Mouse (Mus musculus) CH12.LX (cell line): Measurements from ENCODE around the gene Ppig. TPM values are rescaled to one million over a fixed set of nuclear protein-coding genes. Genes with fewer than 3 reads are reported as not detected.
A peak's percentile ranks its signal among the peaks of the same experiment; 100 is the strongest.

Source experiments
- DNase-seq: peaks from one replicate; pipeline ENCODE4 v3.0.0-alpha.2; 2013; ENCODE audit errors: extremely low read depth
- H3K27ac ChIP-seq: 2 replicates; pipeline ENCODE4 v1.5.1; 2012; ENCODE audit warnings: low read depth, mild to moderate bottlenecking, control low read depth, moderate library complexity; ENCODE audit not compliant: insufficient read depth
- H3K27me3 ChIP-seq: replicated peaks from 2 replicates; pipeline ENCODE3; 2012; ENCODE audit warnings: inconsistent platforms
- H3K36me3 ChIP-seq, 2 experiments: replicated peaks in 1 of 2; 2 replicates each; pipeline versions ENCODE3 to v1.6.1; 2012; ENCODE audit warnings: inconsistent platforms in 1 of 2, low read length in 1 of 2, mild to moderate bottlenecking in 1 of 2, mixed read lengths in 1 of 2, moderate library complexity in 1 of 2; ENCODE audit not compliant: control insufficient read depth in 1 of 2, insufficient read depth in 1 of 2
- H3K4me1 ChIP-seq, 2 experiments: 2 replicates each; pipeline ENCODE4 v1.6.1; 2012; ENCODE audit warnings: inconsistent platforms in 1 of 2, moderate library complexity in 1 of 2; ENCODE audit not compliant: insufficient read depth in 2 of 2, control insufficient read depth in 1 of 2
- H3K4me2 ChIP-seq: 2 replicates; pipeline ENCODE4 v1.6.1; 2012; ENCODE audit warnings: low read depth, mild to moderate bottlenecking, control low read depth; ENCODE audit not compliant: poor library complexity, insufficient read depth, severe bottlenecking
- H3K4me3 ChIP-seq, 3 experiments: fragments of 150-350 bp in 1 of 3; sonication (generic) in 1 of 3; replicated peaks in 1 of 3; 2 replicates each; pipeline versions ENCODE3 to v1.5.1; 2011 to 2012; ENCODE audit warnings: low read depth in 2 of 3, low read length in 2 of 3, mild to moderate bottlenecking in 2 of 3, moderate library complexity in 2 of 3, control low read depth in 1 of 3, improper control_type of control experiment in 1 of 3, inconsistent platforms in 1 of 3, mixed read lengths in 1 of 3; ENCODE audit not compliant: poor library complexity in 1 of 3
- H3K79me2 ChIP-seq: replicated peaks from 2 replicates; pipeline ENCODE4 v1.6.1; 2012; ENCODE audit warnings: mild to moderate bottlenecking, moderate library complexity; ENCODE audit not compliant: control insufficient read depth, poor library complexity, insufficient read depth, severe bottlenecking; ENCODE audit errors: extremely low read depth
- H3K9ac ChIP-seq: 2 replicates; pipeline ENCODE4 v1.6.1; 2012; ENCODE audit warnings: low read depth, mild to moderate bottlenecking, control low read depth, moderate library complexity; ENCODE audit not compliant: insufficient read depth
- H3K9me3 ChIP-seq: replicated peaks from 2 replicates; pipeline ENCODE3; 2012; ENCODE audit warnings: low read length, inconsistent platforms, mixed read lengths
- CHD2 ChIP-seq: IDR thresholded peaks from 2 replicates; pipeline ENCODE4 v1.6.1; 2011; ENCODE audit warnings: low read length, improper control_type of control experiment
- CTCF ChIP-seq, 2 experiments: IDR thresholded peaks in 1 of 2; conservative IDR thresholded peaks in 1 of 2; 2 replicates each; pipeline ENCODE4 v1.5.1; 2011 to 2012; ENCODE audit warnings: low read depth in 2 of 2, low read length in 2 of 2, improper control_type of control experiment in 1 of 2, inconsistent platforms in 1 of 2, mild to moderate bottlenecking in 1 of 2, moderate library complexity in 1 of 2
- EP300 ChIP-seq: IDR thresholded peaks from 2 replicates; pipeline ENCODE4 v1.6.1; 2011; ENCODE audit warnings: low read length, improper control_type of control experiment
- ETS1 ChIP-seq: conservative IDR thresholded peaks from 2 replicates; pipeline ENCODE4 v1.6.1; 2012; ENCODE audit warnings: low read depth, mild to moderate bottlenecking, inconsistent platforms, low read length, improper control_type of control experiment, moderate library complexity
- JUN ChIP-seq: IDR thresholded peaks from 2 replicates; pipeline ENCODE4 v1.6.1; 2011; ENCODE audit warnings: low read depth, mild to moderate bottlenecking, low read length, improper control_type of control experiment, moderate library complexity; ENCODE audit not compliant: insufficient read depth
- KAT2A ChIP-seq: IDR thresholded peaks from 2 replicates; pipeline ENCODE4 v1.6.1; 2012; ENCODE audit warnings: low read length, improper control_type of control experiment, inconsistent platforms; ENCODE audit not compliant: insufficient replicate concordance
- MAX ChIP-seq: IDR thresholded peaks from 2 replicates; pipeline ENCODE4 v1.6.1; 2011; ENCODE audit warnings: low read length, improper control_type of control experiment
- MEF2A ChIP-seq: IDR thresholded peaks from 2 replicates; pipeline ENCODE4 v1.6.1; 2014; ENCODE audit warnings: low read depth, mild to moderate bottlenecking, inconsistent platforms, low read length, improper control_type of control experiment, borderline replicate concordance
- MYC ChIP-seq: IDR thresholded peaks from 2 replicates; pipeline ENCODE4 v1.6.1; 2011; ENCODE audit warnings: low read depth, mild to moderate bottlenecking, improper control_type of control experiment, low read length
- NELFE ChIP-seq: IDR thresholded peaks from 2 replicates; pipeline ENCODE4 v1.6.1; 2011; ENCODE audit warnings: low read depth, low read length, improper control_type of control experiment
- PAX5 ChIP-seq: IDR thresholded peaks from 2 replicates; pipeline ENCODE4 v1.6.1; 2012; ENCODE audit warnings: low read length, inconsistent platforms, mixed read lengths
- POLR2AphosphoS2 ChIP-seq: IDR thresholded peaks from 2 replicates; pipeline ENCODE4 v1.6.1; 2011; ENCODE audit warnings: low read depth, low read length, improper control_type of control experiment
- RAD21 ChIP-seq: IDR thresholded peaks from 2 replicates; pipeline ENCODE4 v1.6.1; 2011; ENCODE audit warnings: low read depth, mild to moderate bottlenecking, low read length, improper control_type of control experiment, moderate library complexity
- SIN3A ChIP-seq: IDR thresholded peaks from 2 replicates; pipeline ENCODE4 v1.6.1; 2012; ENCODE audit warnings: low read length, improper control_type of control experiment, inconsistent platforms
- SMC3 ChIP-seq: IDR thresholded peaks from 2 replicates; pipeline ENCODE4 v1.6.1; 2011; ENCODE audit warnings: low read depth, low read length, improper control_type of control experiment
- TCF12 ChIP-seq: IDR thresholded peaks from 2 replicates; pipeline ENCODE4 v1.6.1; 2014; ENCODE audit warnings: low read depth, mild to moderate bottlenecking, inconsistent platforms, low read length, improper control_type of control experiment
- UBTF ChIP-seq: IDR thresholded peaks from 2 replicates; pipeline ENCODE4 v1.6.1; 2012; ENCODE audit warnings: low read depth, mild to moderate bottlenecking, inconsistent platforms, low read length, improper control_type of control experiment, moderate library complexity
- USF1 ChIP-seq: IDR thresholded peaks from 2 replicates; pipeline ENCODE4 v1.6.1; 2014; ENCODE audit warnings: low read depth, mild to moderate bottlenecking, inconsistent platforms, low read length, improper control_type of control experiment
- USF2 ChIP-seq: conservative IDR thresholded peaks from 2 replicates; pipeline ENCODE4 v1.6.1; 2011; ENCODE audit warnings: low read depth, low read length, improper control_type of control experiment
- ZKSCAN1 ChIP-seq: IDR thresholded peaks from 2 replicates; pipeline ENCODE4 v1.6.1; 2012; ENCODE audit warnings: low read depth, inconsistent platforms, low read length, improper control_type of control experiment, borderline replicate concordance
- ZMIZ1 ChIP-seq: IDR thresholded peaks from 2 replicates; pipeline ENCODE4 v1.6.1; 2012; ENCODE audit warnings: low read depth, mild to moderate bottlenecking, inconsistent platforms, low read length, improper control_type of control experiment
- ZNF384 ChIP-seq: IDR thresholded peaks from 2 replicates; pipeline ENCODE4 v1.6.1; 2012; ENCODE audit warnings: low read depth, low read length, improper control_type of control experiment, inconsistent platforms
- dilution Hi-C: fragments of 300-500 bp; cut with MboI; formaldehyde crosslinking; loops from 2 replicates; pipeline ENCODE4 v1.14.3; 2020; ENCODE audit warnings: low sequenced_read_pairs; ENCODE audit not compliant: extremely low pct_unique_long_range_greater_than_20kb, extremely low pct_ligation_motif_present
- in situ Hi-C: fragments of 300-500 bp; cut with MboI; formaldehyde crosslinking; loops from 3 replicates; pipeline ENCODE4 v1.14.3; 2019; ENCODE audit warnings: low sequenced_read_pairs, low pct_ligation_motif_present, low pct_unique_long_range_greater_than_20kb, mixed read lengths
- polyA plus RNA-seq: library from polyadenylated mRNA; unstranded; fragments of >175 nt; gene quantifications from 2 replicates; pipeline ENCODE4 v1.2.1, GENCODE M21; 2012; ENCODE audit warnings: low read depth; ENCODE audit not compliant: insufficient read length
- total RNA-seq, 2 experiments: library from RNA; depleted of rRNA; stranded (reverse); fragments of 300-350 nt in 1 of 2; fragments of >200 nt in 1 of 2; gene quantifications; 2 replicates each; pipeline ENCODE4 v1.2.3; 2012 to 2014

Ppig gene
- total and polyA plus RNA-seq, 3 experiments = 10.3 to 180 (median 12.9) TPM

DNA sequence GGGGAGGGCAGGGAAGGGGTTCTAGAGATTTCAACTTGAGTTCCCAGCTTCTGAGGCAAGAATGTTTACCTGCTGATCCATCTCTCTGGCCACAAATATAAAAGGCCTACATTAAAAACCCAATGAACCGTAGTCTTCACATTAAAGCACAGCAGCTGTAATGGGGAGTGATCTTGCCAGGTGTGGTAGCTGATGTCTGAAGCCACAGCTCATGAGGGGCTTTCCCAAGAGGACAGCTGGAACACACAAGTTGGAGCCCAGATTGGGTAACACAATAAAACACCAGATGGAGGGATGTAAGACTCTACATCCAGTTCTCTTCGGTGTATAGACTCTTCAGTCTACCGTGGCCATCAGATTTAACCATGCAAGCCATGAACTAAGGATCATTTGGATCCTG is 37.9 kb upstream of the Ppig start:
- dilution Hi-C loops = no loop called here
- no peak overlapping the region for H3K9ac ChIP-seq
- no peak overlapping the region for H3K27ac ChIP-seq
- H3K27me3 ChIP-seq = no peaks in the 10 kb centered on the region
- peaks cover 2 to 32% of the 10 kb centered on the region in 2 experiments; a peak in 2 of 4 replicates for H3K4me1 ChIP-seq
- H3K4me3 ChIP-seq = no peak overlapping the region
- H3K4me2 ChIP-seq = no peak overlapping the region
- DNase-seq = peak; percentile 46
- no peak for TF ChIP-seq NELFE
- no peak for TF ChIP-seq SIN3A
- no peak for TF ChIP-seq MYC
- no peak for TF ChIP-seq KAT2A
- peak; percentile 61; the same call in 1 of the 2 replicates for TF ChIP-seq TCF12
- no peak for TF ChIP-seq MAX
- TF ChIP-seq MEF2A = no peak
- no peak for TF ChIP-seq USF2
- TF ChIP-seq POLR2AphosphoS2 = no peak
- TF ChIP-seq ETS1 = 0 out of 2 replicates have a peak, but pooled peaks have one; percentile 13
- TF ChIP-seq PAX5 = no peak
- TF ChIP-seq EP300 = peak; percentile 14; the same call in 1 of the 2 replicates
- no peak for TF ChIP-seq UBTF
- no peaks in the 10 kb centered on the region for H3K79me2 ChIP-seq
- peaks cover 15 to 24% of the 10 kb centered on the region in 2 experiments for H3K36me3 ChIP-seq
- in situ Hi-C loops = no loop called here
- no peaks in the 10 kb centered on the region for H3K9me3 ChIP-seq

DNA sequence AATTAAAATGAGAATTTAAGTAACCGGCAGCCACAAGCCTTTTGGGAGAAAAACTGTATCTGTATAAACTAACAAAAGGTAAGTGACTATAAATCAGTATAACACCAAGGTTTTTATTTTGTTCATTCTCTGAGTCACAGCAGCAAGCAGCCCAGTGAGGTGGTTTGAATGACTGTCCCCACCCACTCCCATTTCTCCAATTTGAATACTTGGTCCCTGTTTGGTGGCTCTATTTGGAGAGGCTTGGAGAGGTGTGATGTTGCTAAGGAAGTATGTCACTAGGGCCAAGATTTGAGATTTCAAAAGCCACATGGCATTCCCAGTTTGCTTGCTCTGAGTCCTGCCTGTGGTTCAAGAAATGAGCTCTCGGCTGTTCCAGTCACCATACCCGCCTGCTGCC is 32.1 kb upstream of the Ppig start:
- Histone ChIP-seq H3K9ac (no peak overlapping the region), H3K36me3 (peaks cover 50 to 73% of the 10 kb centered on the region in 2 experiments), H3K4me2 (no peak overlapping the region), H3K79me2 (no peaks in the 10 kb centered on the region), H3K9me3 (no peaks in the 10 kb centered on the region), H3K27ac (no peak overlapping the region), H3K4me3 (no peak overlapping the region), H3K27me3 (no peaks in the 10 kb centered on the region), H3K4me1 (peaks cover 0 to 4% of the 10 kb centered on the region in 2 experiments; a peak in 2 of 4 replicates)
- no peak for DNase-seq
- dilution Hi-C loops = no loop called here
- in situ Hi-C loops = no loop called here
- TF ChIP-seq SMC3 = no peak
- TF ChIP-seq ZKSCAN1 = no peak
- TF ChIP-seq USF1 = no peak
- no peak for TF ChIP-seq MAX
- no peak for TF ChIP-seq JUN
- no peak for TF ChIP-seq SIN3A
- TF ChIP-seq ZNF384 = no peak
- no peak for TF ChIP-seq TCF12
- TF ChIP-seq CTCF (conservative IDR thresholded peaks at IDR 0.05 in 1 of 2, IDR thresholded peaks at IDR 0.05 in 1 of 2; ENCODE audit: low read depth in 2 of 2, low read length in 2 of 2) = no peak
- no peak for TF ChIP-seq POLR2AphosphoS2
- TF ChIP-seq CHD2 = no peak
- no peak for TF ChIP-seq ZMIZ1
- no peak for TF ChIP-seq RAD21
